Mouse (Mus musculus) lung, postnatal 0 days (tissue): ENCODE results near the gene Nabp1.

Experiments used
- CTCF ChIP-seq: IDR thresholded peaks from 2 replicates; pipeline ENCODE4 v1.5.1; 2016; ENCODE audit warnings: antibody characterized with exemption, mild to moderate bottlenecking
- EP300 ChIP-seq: IDR thresholded peaks from 2 replicates; pipeline ENCODE4 v1.6.1; 2016; ENCODE audit warnings: antibody characterized with exemption, mild to moderate bottlenecking, control low read depth

- TF ChIP-seq CTCF (no peak), EP300 (no peak; the same call in 1 of the 2 replicates)
Observed at GRCm38 (mm10) chr1:51514379-51514778, 36.2 kb upstream of the Nabp1 start.
